Mouse (Mus musculus) embryonic fibroblast, embryonic 13.5 days (primary cell): Measurements from ENCODE around the gene Dexi.

ENCODE experiments used
- CTCF ChIP-seq: IDR thresholded peaks from 2 replicates; pipeline ENCODE4 v1.5.1; 2011; ENCODE audit warnings: mild to moderate bottlenecking, control low read depth, low read length, moderate library complexity, borderline replicate concordance; ENCODE audit not compliant: insufficient read depth
- POLR2A ChIP-seq: IDR thresholded peaks from 2 replicates; pipeline ENCODE4 v1.6.1; 2011; ENCODE audit warnings: low read depth, mild to moderate bottlenecking, control low read depth, low read length, moderate library complexity

- TF ChIP-seq CTCF (no peak), POLR2A (no peak)
Measured at GRCm38 (mm10) chr16:10536961-10537360, 5.9 kb downstream of the Dexi start.
